Mouse (Mus musculus) gonadal fat pad, adult 2 months (tissue): ENCODE data around the gene Gm16430. TPM values are rescaled to one million over a fixed set of nuclear protein-coding genes. Genes with fewer than 3 reads are reported as not detected.
"Not testable (repeated sequence)": the region's sequence is repeated elsewhere in the genome, so short reads cannot be mapped to it uniquely, and the experiment has no call there.

Experiments
- DNase-seq: peaks from one replicate; pipeline ENCODE4 v3.0.0-alpha.2; 2012; ENCODE audit warnings: low read depth
- polyA plus RNA-seq: library from polyadenylated mRNA; depleted of rRNA; stranded (reverse); fragments of >200 nt; gene quantifications from 2 replicates; pipeline ENCODE4 v1.2.3, GENCODE M21; 2012; rRNA removed

The Gm16430 gene
- not detected in 2 replicates for polyA plus RNA-seq

- DNase-seq, result not testable (repeated sequence)
Observed at GRCm38 (mm10) chrX:54621911-54622310, at the start of gene Gm16430. Gm16430 (plus strand) TSS chrX:54622211.

Other genes starting within 250 kb of the Gm16430 start
- gene Gm16405, start 91.0 kb upstream of the Gm16430 start, polyA plus RNA-seq, result not detected in 2 replicates